Mouse (Mus musculus): ENCODE measurements at regions not wholly inside any gene's neighbourhood (a gene's known extent, or its start where the extent isn't known, plus 50 kb on each side); places are given as distances from the start of the nearest gene placed in this dataset.

DNA sequence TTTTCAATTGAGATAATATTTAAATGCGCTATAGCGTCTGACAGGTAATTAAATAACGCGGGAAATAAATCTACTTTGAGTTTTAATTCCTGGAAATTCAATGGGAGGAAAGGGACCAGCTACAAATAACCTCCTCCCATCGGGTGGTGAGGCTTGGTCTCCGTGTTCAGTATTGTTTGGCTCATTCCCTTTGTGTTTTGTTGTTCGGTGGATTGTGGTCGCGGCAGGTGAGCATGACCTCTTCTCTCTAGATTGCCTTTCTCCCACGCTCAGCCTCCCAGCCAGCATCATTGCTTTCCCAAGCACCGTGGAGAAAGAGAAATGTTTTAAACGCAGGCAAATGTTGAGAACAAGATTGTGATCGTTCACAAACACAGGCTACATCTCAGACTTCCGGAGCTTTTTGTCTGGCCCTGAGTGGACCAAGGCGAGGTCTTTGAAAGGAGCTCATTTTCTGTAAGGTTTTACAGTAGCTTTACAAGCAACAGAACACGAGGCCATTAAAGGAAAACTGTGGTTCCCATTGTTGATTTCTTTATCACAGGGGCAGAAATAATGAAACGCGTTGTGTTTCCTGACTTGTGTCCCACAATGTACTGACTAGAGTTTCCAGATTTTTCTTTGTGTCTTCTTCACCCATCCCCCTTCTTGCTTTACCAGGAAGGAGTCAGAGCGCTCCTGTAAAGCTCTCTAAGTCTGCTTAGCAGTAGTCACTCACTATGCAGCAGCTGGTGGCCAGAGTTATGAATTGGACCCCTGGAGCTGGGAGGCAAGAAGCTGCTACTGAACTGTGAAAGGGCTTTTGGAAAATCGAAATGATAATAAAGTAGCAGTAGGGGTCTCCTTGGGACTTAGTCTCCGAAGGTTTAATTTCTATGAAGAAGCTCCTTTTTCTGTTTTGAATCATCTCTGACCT is 337.7 kb downstream of the Galc start:
- DNase-seq (ENCODE audit: low spot score) (no peak), ATAC-seq (replicated peaks; ENCODE audit: low FRiP score, low TSS enrichment, low read depth) (no peak)
- Histone ChIP-seq H3K4me2 (ENCODE audit: low read length) (no peak overlapping the region), H3K4me3 (ENCODE audit: low read depth, low read length) (no peak overlapping the region), H3K9me3 (ENCODE audit: control insufficient read depth, low read length) (no peaks in the 10 kb centered on the region), H3K9ac (ENCODE audit: low read length) (no peak overlapping the region), H3K27ac (ENCODE audit: low read depth) (no peak overlapping the region), H3K27me3 (replicated peaks; ENCODE audit: control insufficient read depth, insufficient read depth, low read length) (no peaks in the 10 kb centered on the region), H3K36me3 (ENCODE audit: control insufficient read depth, insufficient read depth, low read length) (no peaks in the 10 kb centered on the region), H3K4me1 (replicated peaks; ENCODE audit: control insufficient read depth, insufficient read depth, low read length) (no peaks in the 10 kb centered on the region)
- 72% methylated on average over 21 of the region's 21 CpGs for WGBS

DNA sequence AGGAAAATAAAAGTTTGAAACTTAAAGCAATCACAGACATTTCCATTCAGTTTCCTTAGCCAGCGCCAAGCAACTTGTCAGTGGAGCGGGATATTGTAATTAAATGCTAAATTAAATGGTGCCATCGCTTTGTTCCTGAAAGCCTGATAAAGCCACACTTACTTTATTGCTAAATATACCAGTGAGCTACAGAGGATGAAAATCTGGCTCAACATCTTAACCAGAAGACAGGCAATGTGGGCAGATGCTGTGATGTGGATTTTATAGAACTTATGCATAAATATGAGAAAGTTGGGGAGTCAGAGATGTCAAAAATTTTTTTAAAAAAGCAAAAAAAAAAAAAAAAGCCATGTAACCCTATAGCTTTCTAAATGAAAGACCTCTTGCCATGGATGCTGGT is 340.8 kb downstream of the Galc start:
- Histone ChIP-seq H3K9ac (ENCODE audit: low read length) (no peak overlapping the region), H3K36me3 (ENCODE audit: control insufficient read depth, insufficient read depth, low read length) (no peaks in the 10 kb centered on the region), H3K4me3 (ENCODE audit: low read depth, low read length) (no peak overlapping the region), H3K9me3 (ENCODE audit: control insufficient read depth, low read length) (no peaks in the 10 kb centered on the region), H3K4me2 (ENCODE audit: low read length) (no peak overlapping the region), H3K27me3 (replicated peaks; ENCODE audit: control insufficient read depth, insufficient read depth, low read length) (no peaks in the 10 kb centered on the region), H3K4me1 (replicated peaks; ENCODE audit: control insufficient read depth, insufficient read depth, low read length) (no peaks in the 10 kb centered on the region), H3K27ac (ENCODE audit: low read depth) (no peak overlapping the region)
- 96% methylated on average over 3 of the region's 3 CpGs for WGBS
- no peak for DNase-seq (ENCODE audit: low spot score)
- no peak for ATAC-seq (replicated peaks; ENCODE audit: low FRiP score, low TSS enrichment, low read depth)

DNA sequence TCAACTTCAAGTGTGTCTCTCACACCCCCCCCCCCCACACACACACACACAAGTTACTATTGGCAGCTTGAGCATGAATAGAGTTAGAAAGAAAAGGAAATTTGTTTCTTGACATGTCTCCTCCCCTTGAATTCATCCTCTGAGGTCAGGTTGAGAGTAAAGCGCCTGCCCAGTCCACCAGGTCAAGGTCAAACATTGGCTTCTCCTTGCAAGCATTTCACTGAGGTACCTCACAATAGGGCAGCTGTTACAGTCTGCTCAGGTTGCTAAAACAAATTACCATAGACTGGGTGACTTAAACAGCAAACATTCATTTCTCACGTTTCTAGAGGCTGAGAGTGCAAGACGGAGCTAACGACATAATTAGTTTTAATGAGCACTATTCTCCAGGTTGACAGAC is 344.2 kb downstream of the Galc start:
- DNase-seq (ENCODE audit: low spot score), result no peak
- no peak overlapping the region for H3K4me3 ChIP-seq (ENCODE audit: low read depth, low read length)
- H3K4me2 ChIP-seq (ENCODE audit: low read length), result no peak overlapping the region
- H3K9ac ChIP-seq (ENCODE audit: low read length), result no peak overlapping the region
- H3K27ac ChIP-seq (ENCODE audit: low read depth), result no peak overlapping the region
- no peaks in the 10 kb centered on the region for H3K4me1 ChIP-seq (replicated peaks; ENCODE audit: control insufficient read depth, insufficient read depth, low read length)
- no peaks in the 10 kb centered on the region for H3K36me3 ChIP-seq (ENCODE audit: control insufficient read depth, insufficient read depth, low read length)
- WGBS, result 77% methylated on average over 4 of the region's 4 CpGs
- no peaks in the 10 kb centered on the region for H3K9me3 ChIP-seq (ENCODE audit: control insufficient read depth, low read length)
- no peaks in the 10 kb centered on the region for H3K27me3 ChIP-seq (replicated peaks; ENCODE audit: control insufficient read depth, insufficient read depth, low read length)
- no peak for ATAC-seq (replicated peaks; ENCODE audit: low FRiP score, low TSS enrichment, low read depth)

DNA sequence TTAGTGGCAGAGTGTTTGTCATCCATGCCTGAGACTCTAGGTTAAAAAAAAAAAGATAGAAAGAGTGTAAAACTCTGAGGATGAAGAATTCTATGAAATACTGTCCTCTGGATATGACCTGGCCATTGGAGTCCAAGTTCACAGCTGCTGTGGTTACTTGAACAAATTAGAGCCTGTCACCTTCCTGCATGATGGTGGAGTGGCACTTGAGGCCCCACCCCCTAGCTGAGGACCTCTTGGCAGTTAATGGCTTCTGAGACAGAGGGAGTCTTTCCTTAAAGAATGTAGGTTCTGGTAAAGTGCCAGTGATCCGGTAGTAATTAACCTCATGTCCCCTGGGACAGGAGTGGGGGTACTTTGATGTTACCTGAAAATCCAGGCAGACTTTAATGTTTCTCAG is 346.5 kb downstream of the Galc start:
- DNase-seq (ENCODE audit: low spot score), result no peak
- Histone ChIP-seq H3K9ac (ENCODE audit: low read length) (no peak overlapping the region), H3K27me3 (replicated peaks; ENCODE audit: control insufficient read depth, insufficient read depth, low read length) (no peaks in the 10 kb centered on the region), H3K4me1 (replicated peaks; ENCODE audit: control insufficient read depth, insufficient read depth, low read length) (no peaks in the 10 kb centered on the region), H3K27ac (ENCODE audit: low read depth) (no peak overlapping the region), H3K4me2 (ENCODE audit: low read length) (no peak overlapping the region), H3K9me3 (ENCODE audit: control insufficient read depth, low read length) (no peaks in the 10 kb centered on the region), H3K4me3 (ENCODE audit: low read depth, low read length) (no peak overlapping the region), H3K36me3 (ENCODE audit: control insufficient read depth, insufficient read depth, low read length) (no peaks in the 10 kb centered on the region)
- WGBS, result 90% methylated on average over 1 of the region's 1 CpGs
- ATAC-seq (replicated peaks; ENCODE audit: low FRiP score, low TSS enrichment, low read depth), result no peak

DNA sequence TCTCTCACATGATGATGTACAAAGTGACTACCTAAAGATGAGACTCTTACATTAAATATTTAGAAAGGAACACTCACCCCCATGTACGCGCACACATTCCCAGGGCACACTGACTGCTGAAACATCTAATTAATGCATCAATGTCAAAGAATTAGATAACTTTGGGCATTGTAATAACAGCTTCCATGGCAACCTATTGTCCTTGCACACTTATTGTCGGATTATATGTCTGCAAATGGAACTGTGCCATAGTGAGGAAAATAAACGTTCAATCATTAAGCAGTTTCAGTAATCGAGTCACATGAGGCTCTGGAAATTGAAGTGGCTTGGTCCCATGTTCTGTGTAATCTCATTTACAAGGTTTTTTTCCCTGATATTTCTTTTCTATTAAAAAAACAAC is 360.0 kb downstream of the Galc start:
- no peaks in the 10 kb centered on the region for H3K27me3 ChIP-seq (replicated peaks; ENCODE audit: control insufficient read depth, insufficient read depth, low read length)
- no peak overlapping the region for H3K4me2 ChIP-seq (ENCODE audit: low read length)
- WGBS, result 78% methylated on average over 5 of the region's 5 CpGs
- H3K9ac ChIP-seq (ENCODE audit: low read length), result no peak overlapping the region
- H3K9me3 ChIP-seq (ENCODE audit: control insufficient read depth, low read length), result no peaks in the 10 kb centered on the region
- no peak for ATAC-seq (replicated peaks; ENCODE audit: low FRiP score, low TSS enrichment, low read depth)
- H3K4me1 ChIP-seq (replicated peaks; ENCODE audit: control insufficient read depth, insufficient read depth, low read length), result no peaks in the 10 kb centered on the region
- no peak for DNase-seq (ENCODE audit: low spot score)
- H3K36me3 ChIP-seq (ENCODE audit: control insufficient read depth, insufficient read depth, low read length), result no peaks in the 10 kb centered on the region
- H3K4me3 ChIP-seq (ENCODE audit: low read depth, low read length), result no peak overlapping the region
- H3K27ac ChIP-seq (ENCODE audit: low read depth), result no peak overlapping the region

DNA sequence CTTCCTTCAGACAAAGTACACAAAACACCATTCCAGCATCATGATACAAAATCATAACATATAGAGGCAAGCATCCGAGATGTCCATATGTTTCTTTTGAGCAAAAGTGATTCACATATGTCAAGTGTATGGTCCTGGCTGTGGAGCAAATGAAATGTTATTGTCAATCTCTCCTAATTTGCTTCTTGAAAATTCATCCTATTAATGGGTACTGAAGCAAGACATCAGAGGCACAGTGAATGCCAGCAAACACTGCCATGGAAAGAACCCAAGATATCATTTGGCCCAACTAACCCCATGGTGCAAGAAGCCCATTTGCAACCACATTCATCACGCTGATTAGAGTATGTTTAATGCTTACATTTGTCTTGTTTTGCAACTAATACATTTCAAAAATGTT is 361.1 kb downstream of the Galc start:
- no peak for DNase-seq (ENCODE audit: low spot score)
- H3K27me3 ChIP-seq (replicated peaks; ENCODE audit: control insufficient read depth, insufficient read depth, low read length), result no peaks in the 10 kb centered on the region
- WGBS, result 95% methylated on average over 2 of the region's 2 CpGs
- H3K4me1 ChIP-seq (replicated peaks; ENCODE audit: control insufficient read depth, insufficient read depth, low read length), result no peaks in the 10 kb centered on the region
- no peak overlapping the region for H3K4me3 ChIP-seq (ENCODE audit: low read depth, low read length)
- H3K9me3 ChIP-seq (ENCODE audit: control insufficient read depth, low read length), result no peaks in the 10 kb centered on the region
- no peak overlapping the region for H3K27ac ChIP-seq (ENCODE audit: low read depth)
- ATAC-seq (replicated peaks; ENCODE audit: low FRiP score, low TSS enrichment, low read depth), result no peak
- H3K9ac ChIP-seq (ENCODE audit: low read length), result no peak overlapping the region
- no peaks in the 10 kb centered on the region for H3K36me3 ChIP-seq (ENCODE audit: control insufficient read depth, insufficient read depth, low read length)
- no peak overlapping the region for H3K4me2 ChIP-seq (ENCODE audit: low read length)

DNA sequence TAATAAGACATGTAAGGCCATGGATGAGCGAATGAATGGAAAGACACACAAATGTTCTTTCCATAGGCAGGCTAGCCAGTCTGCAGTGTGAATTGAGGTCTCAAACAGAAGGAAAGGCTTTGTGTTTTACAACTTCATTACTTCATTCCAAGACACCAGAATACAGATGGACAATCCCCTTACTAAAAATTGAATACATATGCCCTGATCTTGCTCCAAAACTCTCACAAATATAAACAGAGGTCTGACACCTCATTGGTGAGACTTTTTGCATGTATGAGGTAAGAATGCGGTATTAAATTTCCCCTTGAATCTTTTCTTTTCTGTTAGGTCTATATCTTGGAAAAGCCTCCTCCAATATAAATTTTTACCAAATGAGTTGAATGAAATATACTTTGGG is 363.3 kb downstream of the Galc start:
- H3K9ac ChIP-seq (ENCODE audit: low read length), result no peak overlapping the region
- H3K27ac ChIP-seq (ENCODE audit: low read depth), result no peak overlapping the region
- H3K27me3 ChIP-seq (replicated peaks; ENCODE audit: control insufficient read depth, insufficient read depth, low read length), result no peaks in the 10 kb centered on the region
- no peak overlapping the region for H3K4me3 ChIP-seq (ENCODE audit: low read depth, low read length)
- H3K36me3 ChIP-seq (ENCODE audit: control insufficient read depth, insufficient read depth, low read length), result no peaks in the 10 kb centered on the region
- WGBS, result 86% methylated on average over 2 of the region's 2 CpGs
- no peak for ATAC-seq (replicated peaks; ENCODE audit: low FRiP score, low TSS enrichment, low read depth)
- H3K4me2 ChIP-seq (ENCODE audit: low read length), result no peak overlapping the region
- no peaks in the 10 kb centered on the region for H3K9me3 ChIP-seq (ENCODE audit: control insufficient read depth, low read length)
- H3K4me1 ChIP-seq (replicated peaks; ENCODE audit: control insufficient read depth, insufficient read depth, low read length), result no peaks in the 10 kb centered on the region
- DNase-seq (ENCODE audit: low spot score), result no peak

DNA sequence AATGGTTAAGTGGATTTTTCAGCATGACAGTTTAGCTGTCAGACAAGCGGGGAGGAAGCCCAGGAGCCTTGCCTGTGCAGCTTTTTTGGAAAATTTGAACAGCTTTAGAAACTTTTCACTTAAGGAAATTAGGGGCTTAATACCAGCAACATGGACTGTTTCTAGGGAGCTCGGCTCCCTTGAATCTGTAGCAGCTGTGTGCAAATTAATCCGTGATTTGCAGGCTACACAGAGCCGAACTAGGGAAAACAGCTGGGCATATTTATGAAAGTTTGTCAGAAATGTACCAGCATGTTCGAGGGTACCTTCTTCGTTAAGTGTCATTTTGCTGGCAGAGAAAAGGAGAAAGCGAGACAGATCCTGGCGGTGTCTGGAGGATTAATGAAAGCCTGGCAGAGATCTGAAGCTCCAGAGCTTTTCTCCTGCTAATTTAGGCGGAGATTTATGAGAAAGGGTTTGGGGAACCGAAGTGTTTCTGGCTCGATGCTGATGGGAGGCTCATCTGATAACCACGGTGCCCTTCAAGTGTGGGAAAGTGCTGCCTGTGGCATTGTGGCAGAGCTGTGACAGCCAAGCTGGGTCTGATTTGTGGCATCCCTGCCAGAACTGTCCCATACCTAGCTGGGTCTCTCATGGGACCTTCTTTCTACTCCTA is 370.3 kb downstream of the Galc start:
- WGBS, result 12% methylated on average over 12 of the region's 12 CpGs
- H3K9me3 ChIP-seq (ENCODE audit: control insufficient read depth, low read length), result no peaks in the 10 kb centered on the region
- ATAC-seq (replicated peaks; ENCODE audit: low FRiP score, low TSS enrichment, low read depth), result no peak
- H3K27me3 ChIP-seq (replicated peaks; ENCODE audit: control insufficient read depth, insufficient read depth, low read length), result no peaks in the 10 kb centered on the region
- no peak overlapping the region for H3K9ac ChIP-seq (ENCODE audit: low read length)
- no peaks in the 10 kb centered on the region for H3K36me3 ChIP-seq (ENCODE audit: control insufficient read depth, insufficient read depth, low read length)
- no peak overlapping the region for H3K27ac ChIP-seq (ENCODE audit: low read depth)
- no peak for DNase-seq (ENCODE audit: low spot score)
- H3K4me3 ChIP-seq (ENCODE audit: low read depth, low read length), result no peak overlapping the region
- H3K4me2 ChIP-seq (ENCODE audit: low read length), result peak overlapping the region; percentile 33
- 0 out of 2 replicates have a peak, but pooled peaks cover 4% of the 10 kb centered on the region for H3K4me1 ChIP-seq (replicated peaks; ENCODE audit: control insufficient read depth, insufficient read depth, low read length)
